Mouse (Mus musculus): Measurements from ENCODE around the gene Gm5244.

- TF ChIP-seq POLR2A (IDR thresholded peaks at IDR 0.05; ENCODE audit: borderline replicate concordance, insufficient read depth, low read length) (no peak), CTCF (IDR thresholded peaks at IDR 0.05; ENCODE audit: borderline replicate concordance, insufficient read depth, low read depth, low read length) (no peak)
These were observed 15.6 kb upstream of the Gm5244 start for GRCm38 (mm10) chr19:12830823-12831430.
